Mouse (Mus musculus) heart, adult 2 months (tissue): ENCODE measurements at regions not wholly inside any gene's neighbourhood (a gene's known extent, or its start where the extent isn't known, plus 50 kb on each side); places are given as distances from the start of the nearest gene placed in this dataset.

Experiments
- DNase-seq, 2 experiments: peaks; one replicate each; pipeline ENCODE4 v3.0.0; 2021
- H3K27ac ChIP-seq: fragments of 200-600 bp; 2 replicates; pipeline ENCODE4 v1.8.1; 2022
- H3K27me3 ChIP-seq: fragments of 200-500 bp; 2 replicates; pipeline ENCODE4 v1.6.1; 2012; ENCODE audit warnings: mild to moderate bottlenecking, low read length, inconsistent platforms, mixed read lengths; ENCODE audit not compliant: control insufficient read depth, insufficient read depth
- H3K36me3 ChIP-seq: fragments of 200-500 bp; 2 replicates; pipeline ENCODE4 v1.6.1; 2012; ENCODE audit warnings: low read length, inconsistent platforms; ENCODE audit not compliant: control insufficient read depth, insufficient read depth
- H3K4me1 ChIP-seq: fragments of 200-500 bp; 2 replicates; pipeline ENCODE4 v1.6.1; 2011; ENCODE audit warnings: low read length; ENCODE audit not compliant: control insufficient read depth, insufficient read depth
- H3K4me3 ChIP-seq: fragments of 200-600 bp; 2 replicates; pipeline ENCODE4 v1.8.1; 2022
- H3K79me2 ChIP-seq: fragments of 200-500 bp; replicated peaks from 2 replicates; pipeline ENCODE4 v1.6.1; 2012; ENCODE audit warnings: mild to moderate bottlenecking, inconsistent platforms, low read length, moderate library complexity, mixed read lengths; ENCODE audit not compliant: control insufficient read depth, insufficient read depth
- H3K9ac ChIP-seq: fragments of 200-500 bp; 2 replicates; pipeline ENCODE4 v1.6.1; 2012; ENCODE audit warnings: low read depth, mild to moderate bottlenecking, control low read depth, inconsistent platforms, low read length, mixed read lengths
- CTCF ChIP-seq: fragments of 200-600 bp; IDR thresholded peaks from 2 replicates; pipeline ENCODE4 v1.8.1; 2022; ENCODE audit warnings: antibody characterized with exemption, mild to moderate bottlenecking, moderate library complexity
- EP300 ChIP-seq: fragments of 200-500 bp; IDR thresholded peaks from 2 replicates; pipeline ENCODE4 v1.6.1; 2011; ENCODE audit warnings: low read depth, low read length, control low read depth; ENCODE audit not compliant: insufficient read depth
- POLR2A ChIP-seq: fragments of 200-500 bp; IDR thresholded peaks from 2 replicates; pipeline ENCODE4 v1.6.1; 2011; ENCODE audit warnings: mild to moderate bottlenecking, low read depth, low read length, control low read depth; ENCODE audit not compliant: insufficient read depth
- WGBS: fragments of 180-500 bp; shearing (Covaris S2); methylation state at CpG from one replicate; pipeline ENCODE4 v1.1.7; 2018; 5-methylcytosine and 5-hydroxymethylcytosine counted together
- intact Hi-C: fragments of 180-260 bp; cut with DNase I; formaldehyde crosslinking; loops from one replicate; pipeline ENCODE4 v1.15.1; 2025

- DNase-seq: no peak
- Histone ChIP-seq H3K4me3 (no peak overlapping the region), H3K4me1 (no peaks in the 10 kb centered on the region), H3K27me3 (no peaks in the 10 kb centered on the region), H3K36me3 (no peaks in the 10 kb centered on the region), H3K27ac (no peak overlapping the region), H3K79me2 (no peaks in the 10 kb centered on the region), H3K9ac (no peak overlapping the region)
- no peak for TF ChIP-seq CTCF
- no peak for TF ChIP-seq EP300
- TF ChIP-seq POLR2A: no peak
- intact Hi-C loops: no loop called here
- 88% methylated on average over 1 of the region's 1 CpGs for WGBS
Observed at GRCm38 (mm10) chr6:103999186-103999585, 488.8 kb downstream of the Chl1 start.

GRCm38 (mm10) chr6:104028439-104029091 lies 464.0 kb upstream of the Cntn6 start:
- DNase-seq: peak; percentile 3 to 24
- Histone ChIP-seq H3K4me1 (no peaks in the 10 kb centered on the region), H3K36me3 (no peaks in the 10 kb centered on the region), H3K79me2 (no peaks in the 10 kb centered on the region), H3K27ac (no peak overlapping the region), H3K27me3 (no peaks in the 10 kb centered on the region), H3K9ac (no peak overlapping the region), H3K4me3 (no peak overlapping the region)
- intact Hi-C loops: no loop called here
- peak; percentile 69 for TF ChIP-seq CTCF
- no peak for TF ChIP-seq POLR2A
- 7% methylated on average over 9 of the region's 9 CpGs for WGBS

- Histone ChIP-seq H3K4me1 (no peaks in the 10 kb centered on the region), H3K79me2 (no peaks in the 10 kb centered on the region), H3K27me3 (no peaks in the 10 kb centered on the region), H3K9ac (no peak overlapping the region), H3K4me3 (no peak overlapping the region), H3K36me3 (no peaks in the 10 kb centered on the region), H3K27ac (no peak overlapping the region)
- TF ChIP-seq EP300 (no peak), POLR2A (no peak), CTCF (no peak)
- intact Hi-C loops: no loop called here
- no peak for DNase-seq
Observed at GRCm38 (mm10) chr6:104038853-104039252, 453.7 kb upstream of the Cntn6 start.

- no peaks in the 10 kb centered on the region for H3K4me1 ChIP-seq
- H3K27ac ChIP-seq: no peak overlapping the region
- H3K79me2 ChIP-seq: no peaks in the 10 kb centered on the region
- intact Hi-C loops: no loop called here
- no peaks in the 10 kb centered on the region for H3K36me3 ChIP-seq
- H3K9ac ChIP-seq: no peak overlapping the region
- no peak for DNase-seq
- 68% methylated on average over 2 of the region's 2 CpGs for WGBS
- H3K27me3 ChIP-seq: no peaks in the 10 kb centered on the region
- TF ChIP-seq POLR2A (no peak), EP300 (no peak), CTCF (no peak)
- H3K4me3 ChIP-seq: no peak overlapping the region
Observed at GRCm38 (mm10) chr6:104040450-104040849, 452.1 kb upstream of the Cntn6 start.

DNA sequence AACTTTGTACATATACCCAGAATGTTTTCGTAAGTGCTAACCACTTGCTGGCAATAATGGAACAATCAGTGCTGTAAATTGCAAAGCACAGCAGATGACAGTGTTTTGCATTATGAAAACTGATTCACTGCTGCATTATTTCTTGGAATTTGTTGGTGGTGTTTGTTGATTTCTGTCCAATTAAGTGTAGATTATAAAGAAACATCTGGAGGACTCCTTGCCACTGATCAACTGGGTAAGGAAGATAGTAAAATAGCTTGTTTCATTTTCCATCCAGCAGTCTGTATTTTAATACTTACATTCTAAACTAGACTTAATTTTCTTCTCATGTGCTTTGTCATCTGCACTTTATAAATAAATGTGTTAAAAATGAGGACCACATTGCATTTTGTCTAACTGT lies 436.6 kb upstream of the Cntn6 start:
- Histone ChIP-seq H3K27ac (no peak overlapping the region), H3K9ac (no peak overlapping the region), H3K79me2 (no peaks in the 10 kb centered on the region), H3K4me1 (no peaks in the 10 kb centered on the region), H3K4me3 (no peak overlapping the region), H3K27me3 (no peaks in the 10 kb centered on the region), H3K36me3 (no peaks in the 10 kb centered on the region)
- no peak for TF ChIP-seq CTCF
- no peak for TF ChIP-seq EP300
- no peak for TF ChIP-seq POLR2A
- intact Hi-C loops: no loop called here
- WGBS: 93% methylated on average over 1 of the region's 1 CpGs
- no peak for DNase-seq

DNA sequence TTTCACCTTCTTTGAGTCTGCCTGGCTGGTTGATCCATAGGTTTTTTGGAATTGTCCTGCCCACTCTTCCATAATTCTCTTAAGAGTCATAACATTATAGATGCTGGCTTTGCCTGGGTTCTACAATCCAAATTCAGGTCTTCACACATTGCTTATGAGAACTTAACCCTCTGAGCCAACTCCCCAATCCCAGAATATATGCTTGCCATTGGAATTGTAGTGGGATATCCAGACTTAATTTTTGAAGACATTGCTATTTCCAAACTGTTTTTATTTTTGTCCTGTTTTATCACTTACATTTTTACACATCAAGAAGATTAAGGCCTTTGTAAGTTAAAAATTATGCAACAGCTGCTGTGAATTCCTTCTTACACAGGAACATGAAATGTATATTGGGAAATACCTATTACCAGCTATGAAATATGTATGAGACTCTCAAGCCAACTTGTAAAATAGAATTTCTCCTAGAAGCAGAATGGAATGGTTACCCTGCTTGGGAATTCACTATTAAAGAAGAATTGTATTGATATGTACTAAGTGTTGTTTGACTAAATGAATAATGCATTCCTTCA lies 430.8 kb upstream of the Cntn6 start:
- Histone ChIP-seq H3K27ac (no peak overlapping the region), H3K4me1 (no peaks in the 10 kb centered on the region), H3K36me3 (no peaks in the 10 kb centered on the region), H3K27me3 (no peaks in the 10 kb centered on the region), H3K9ac (no peak overlapping the region), H3K4me3 (no peak overlapping the region), H3K79me2 (no peaks in the 10 kb centered on the region)
- DNase-seq: no peak
- TF ChIP-seq POLR2A (no peak), CTCF (no peak)
- intact Hi-C loops: no loop called here
